Mouse (Mus musculus): Measurements from ENCODE around the gene Fgf11. TPM values are rescaled to one million over a fixed set of nuclear protein-coding genes. Genes with fewer than 3 reads are reported as not detected.

Fgf11 gene
- polyA plus RNA-seq, 1 experiment from 2014 or later, result 1.3 TPM

Other genes with a start within 250 kb of the Fgf11 start
- 8.5 and 8.8 TPM in 2 replicates for gene Efnb3, start 241.7 kb downstream of the Fgf11 start, polyA plus RNA-seq (2015; fragmentation: Nextera tagmentation; extraction: Ambion mirVana)
- 28.3 and 28.4 TPM in 2 replicates for gene Wrap53, start 221.6 kb downstream of the Fgf11 start, polyA plus RNA-seq (2015; fragmentation: Nextera tagmentation; extraction: Ambion mirVana)
- 168 and 170 TPM in 2 replicates for gene Trp53, start 221.5 kb downstream of the Fgf11 start, polyA plus RNA-seq (2015; fragmentation: Nextera tagmentation; extraction: Ambion mirVana)
- gene Atp1b2, start 195.9 kb downstream of the Fgf11 start, polyA plus RNA-seq (2015; fragmentation: Nextera tagmentation; extraction: Ambion mirVana), result 8.4 and 10.1 TPM in 2 replicates
- gene Shbg, start 184.0 kb downstream of the Fgf11 start, polyA plus RNA-seq (2015; fragmentation: Nextera tagmentation; extraction: Ambion mirVana), result not detected in 2 replicates
- 17.8 and 18.6 TPM in 2 replicates for gene Sat2, start 179.8 kb downstream of the Fgf11 start, polyA plus RNA-seq (2015; fragmentation: Nextera tagmentation; extraction: Ambion mirVana)
- 26.7 and 27.8 TPM in 2 replicates for gene Fxr2, start 168.9 kb downstream of the Fgf11 start, polyA plus RNA-seq (2015; fragmentation: Nextera tagmentation; extraction: Ambion mirVana)
- 0.24 and 0.25 TPM in 2 replicates for gene Sox15, start 146.5 kb downstream of the Fgf11 start, polyA plus RNA-seq (2015; fragmentation: Nextera tagmentation; extraction: Ambion mirVana)
- gene Mpdu1, start 139.2 kb downstream of the Fgf11 start, polyA plus RNA-seq (2015; fragmentation: Nextera tagmentation; extraction: Ambion mirVana), result 66.2 and 66.7 TPM in 2 replicates
- 11.5 and 11.8 TPM in 2 replicates for gene Cd68, start 135.7 kb downstream of the Fgf11 start, polyA plus RNA-seq (2015; fragmentation: Nextera tagmentation; extraction: Ambion mirVana)
- gene Eif4a1, start 129.4 kb downstream of the Fgf11 start, polyA plus RNA-seq (2015; fragmentation: Nextera tagmentation; extraction: Ambion mirVana), result 595 and 603 TPM in 2 replicates
- 72.5 and 81.1 TPM in 2 replicates for gene Senp3, start 119.8 kb downstream of the Fgf11 start, polyA plus RNA-seq (2015; fragmentation: Nextera tagmentation; extraction: Ambion mirVana)
- 1.0 and 1.1 TPM in 2 replicates for gene Tnfsf13, start 116.1 kb downstream of the Fgf11 start, polyA plus RNA-seq (2015; fragmentation: Nextera tagmentation; extraction: Ambion mirVana)
- 8.3 and 8.9 TPM in 2 replicates for gene Tnfsf12, start 106.0 kb downstream of the Fgf11 start, polyA plus RNA-seq (2015; fragmentation: Nextera tagmentation; extraction: Ambion mirVana)
- gene Tnfsfm13, start 105.8 kb downstream of the Fgf11 start, polyA plus RNA-seq (2015; fragmentation: Nextera tagmentation; extraction: Ambion mirVana), result 4.3 and 5.9 TPM in 2 replicates
- gene Polr2a, start 43.2 kb downstream of the Fgf11 start, polyA plus RNA-seq (2015; fragmentation: Nextera tagmentation; extraction: Ambion mirVana), result 26.7 and 31.6 TPM in 2 replicates
- gene Slc35g3, start 39.9 kb downstream of the Fgf11 start, polyA plus RNA-seq (2015; fragmentation: Nextera tagmentation; extraction: Ambion mirVana), result 0.19 and 0.26 TPM in 2 replicates
- 2.6 and 3.0 TPM in 2 replicates for gene Zbtb4, start 35.9 kb downstream of the Fgf11 start, polyA plus RNA-seq (2015; fragmentation: Nextera tagmentation; extraction: Ambion mirVana)
- gene Chrnb1, start 5.9 kb downstream of the Fgf11 start, polyA plus RNA-seq (2015; fragmentation: Nextera tagmentation; extraction: Ambion mirVana), result 15.7 and 15.8 TPM in 2 replicates
- gene Tmem102, start 3.8 kb upstream of the Fgf11 start, polyA plus RNA-seq (2015; fragmentation: Nextera tagmentation; extraction: Ambion mirVana), result 6.3 and 7.3 TPM in 2 replicates
- not detected in 2 replicates for gene Gm39566, start 13.4 kb upstream of the Fgf11 start, polyA plus RNA-seq (2015; fragmentation: Nextera tagmentation; extraction: Ambion mirVana)
- gene Spem2, start 16.6 kb upstream of the Fgf11 start, polyA plus RNA-seq (2015; fragmentation: Nextera tagmentation; extraction: Ambion mirVana), result not detected in 2 replicates
- not detected in 2 replicates for gene Spem1, start 20.3 kb upstream of the Fgf11 start, polyA plus RNA-seq (2015; fragmentation: Nextera tagmentation; extraction: Ambion mirVana)
- gene Nlgn2, start 35.9 kb upstream of the Fgf11 start, polyA plus RNA-seq (2015; fragmentation: Nextera tagmentation; extraction: Ambion mirVana), result 5.5 and 6.5 TPM in 2 replicates
- 434 and 473 TPM in 2 replicates for gene Tmem256, start 36.7 kb upstream of the Fgf11 start, polyA plus RNA-seq (2015; fragmentation: Nextera tagmentation; extraction: Ambion mirVana)
- 110 and 119 TPM in 2 replicates for gene Plscr3, start 44.5 kb upstream of the Fgf11 start, polyA plus RNA-seq (2015; fragmentation: Nextera tagmentation; extraction: Ambion mirVana)
- 9.2 and 9.6 TPM in 2 replicates for gene Tnk1, start 56.9 kb upstream of the Fgf11 start, polyA plus RNA-seq (2015; fragmentation: Nextera tagmentation; extraction: Ambion mirVana)
- not detected in 2 replicates for gene Tmem95, start 76.2 kb upstream of the Fgf11 start, polyA plus RNA-seq (2015; fragmentation: Nextera tagmentation; extraction: Ambion mirVana)
- gene Kctd11, start 79.5 kb upstream of the Fgf11 start, polyA plus RNA-seq (2015; fragmentation: Nextera tagmentation; extraction: Ambion mirVana), result 8.1 and 8.6 TPM in 2 replicates
- gene Acap1, start 93.7 kb upstream of the Fgf11 start, polyA plus RNA-seq (2015; fragmentation: Nextera tagmentation; extraction: Ambion mirVana), result 1.4 and 5.0 TPM in 2 replicates
- 11.9 and 13.0 TPM in 2 replicates for gene 2810408A11Rik, start 99.1 kb upstream of the Fgf11 start, polyA plus RNA-seq (2015; fragmentation: Nextera tagmentation; extraction: Ambion mirVana)
- 7.1 and 8.0 TPM in 2 replicates for gene Neurl4, start 99.2 kb upstream of the Fgf11 start, polyA plus RNA-seq (2015; fragmentation: Nextera tagmentation; extraction: Ambion mirVana)
- gene Gps2, start 112.0 kb upstream of the Fgf11 start, polyA plus RNA-seq (2015; fragmentation: Nextera tagmentation; extraction: Ambion mirVana), result 81.7 and 82.2 TPM in 2 replicates
- gene Eif5a, start 120.1 kb upstream of the Fgf11 start, polyA plus RNA-seq (2015; fragmentation: Nextera tagmentation; extraction: Ambion mirVana), result 1,673 and 1,693 TPM in 2 replicates
- gene Ybx2, start 133.9 kb upstream of the Fgf11 start, polyA plus RNA-seq (2015; fragmentation: Nextera tagmentation; extraction: Ambion mirVana), result 2.8 and 3.0 TPM in 2 replicates
- 18.0 and 20.6 TPM in 2 replicates for gene Slc2a4, start 146.3 kb upstream of the Fgf11 start, polyA plus RNA-seq (2015; fragmentation: Nextera tagmentation; extraction: Ambion mirVana)
- 154 and 170 TPM in 2 replicates for gene Cldn7, start 162.9 kb upstream of the Fgf11 start, polyA plus RNA-seq (2015; fragmentation: Nextera tagmentation; extraction: Ambion mirVana)
- 22.3 and 25.4 TPM in 2 replicates for gene Ctdnep1, start 179.3 kb upstream of the Fgf11 start, polyA plus RNA-seq (2015; fragmentation: Nextera tagmentation; extraction: Ambion mirVana)
- gene Elp5, start 180.7 kb upstream of the Fgf11 start, polyA plus RNA-seq (2015; fragmentation: Nextera tagmentation; extraction: Ambion mirVana), result 106 and 111 TPM in 2 replicates
- 453 and 455 TPM in 2 replicates for gene Gabarap, start 189.3 kb upstream of the Fgf11 start, polyA plus RNA-seq (2015; fragmentation: Nextera tagmentation; extraction: Ambion mirVana)
- 75.0 and 78.2 TPM in 2 replicates for gene Phf23, start 193.9 kb upstream of the Fgf11 start, polyA plus RNA-seq (2015; fragmentation: Nextera tagmentation; extraction: Ambion mirVana)
- gene Dvl2, start 198.7 kb upstream of the Fgf11 start, polyA plus RNA-seq (2015; fragmentation: Nextera tagmentation; extraction: Ambion mirVana), result 34.7 and 40.3 TPM in 2 replicates
- 73.9 and 81.3 TPM in 2 replicates for gene Acadvl, start 213.6 kb upstream of the Fgf11 start, polyA plus RNA-seq (2015; fragmentation: Nextera tagmentation; extraction: Ambion mirVana)
- gene Dlg4, start 215.1 kb upstream of the Fgf11 start, polyA plus RNA-seq (2015; fragmentation: Nextera tagmentation; extraction: Ambion mirVana), result 5.6 and 5.9 TPM in 2 replicates